Comparison of ENCODE assay signal across 8 mouse cellular contexts in the genomic region with DNA sequence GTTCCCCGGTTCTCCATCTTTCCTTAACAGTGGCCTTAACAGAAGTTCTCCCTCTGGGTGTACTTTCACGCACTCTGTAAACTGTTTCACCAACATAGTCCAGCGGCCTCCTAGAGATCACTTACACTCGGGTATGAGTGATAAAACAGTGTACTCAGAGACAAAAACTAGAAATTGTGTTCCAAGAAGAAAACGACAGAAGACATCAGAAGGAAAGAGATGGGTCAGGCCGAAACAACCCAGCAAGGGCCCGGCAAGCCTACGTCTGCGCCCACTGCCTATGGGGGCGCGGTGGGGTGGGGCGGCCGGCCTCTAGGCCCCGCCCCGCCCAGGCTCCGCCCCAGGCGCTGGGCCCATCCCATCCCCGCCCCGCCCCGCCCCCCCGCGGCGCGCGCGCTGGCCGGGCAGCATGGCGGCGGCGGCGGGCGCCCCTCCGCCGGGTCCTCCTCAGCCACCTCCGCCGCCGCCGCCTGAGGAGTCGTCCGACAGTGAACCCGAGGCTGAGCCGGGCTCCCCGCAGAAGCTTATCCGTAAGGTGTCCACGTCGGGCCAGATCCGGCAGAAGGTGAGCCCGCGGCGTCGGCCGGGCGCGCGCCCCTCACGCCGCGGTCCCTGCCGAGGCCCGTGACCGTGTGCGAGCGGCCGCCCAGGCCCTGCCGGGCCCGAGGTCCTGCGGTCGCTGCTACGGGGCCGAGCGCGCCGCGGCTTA. TPM values are rescaled to one million over a fixed set of nuclear protein-coding genes. Genes with fewer than 3 reads are reported as not detected.
DNase-seq lines count a peak whose midpoint lies in the region; ATAC-seq and TF ChIP-seq lines count a peak whose summit lies in the region.

TSS of gene Dgkd (plus strand) at position 396 of the 709 bp plus-strand sequence.

- peak; percentile 66 for ATAC-seq in G1E (ENCODE audit: extremely low read depth, insufficient number of reproducible peaks, low FRiP score, poor library complexity, severe bottlenecking)
- peak; percentile 95 for ATAC-seq in forebrain, embryonic 11.5 days (replicated peaks; ENCODE audit: low FRiP score)
- peak; percentile 98 for ATAC-seq in heart, postnatal 0 days (ENCODE audit: insufficient read depth, low read depth)
- ATAC-seq in neural tube, embryonic 14.5 days (ENCODE audit: low read depth): peak; percentile 95

- H3K4me2 ChIP-seq in forebrain, embryonic 11.5 days (ENCODE audit: low read depth, low read length, severe bottlenecking): peak within 1 kb of the TSS; percentile 87
- H3K4me2 ChIP-seq in heart, postnatal 0 days (ENCODE audit: low read depth, low read length): peak within 1 kb of the TSS; percentile 90
- peak within 1 kb of the TSS; percentile 88 for H3K4me2 ChIP-seq in neural tube, embryonic 14.5 days (ENCODE audit: low read depth, low read length)

- no peaks in the 10 kb centered on the region for H3K9me3 ChIP-seq in G1E (replicated peaks)
- no peaks in the 10 kb centered on the region for H3K9me3 ChIP-seq in forebrain, embryonic 11.5 days (ENCODE audit: control insufficient read depth, low read length)
- H3K9me3 ChIP-seq in heart, postnatal 0 days (replicated peaks; ENCODE audit: control insufficient read depth, low read length): no peaks in the 10 kb centered on the region
- H3K9me3 ChIP-seq in neural tube, embryonic 14.5 days (ENCODE audit: control insufficient read depth, low read length): no peaks in the 10 kb centered on the region

- peaks cover 12% of the 10 kb centered on the region for H3K36me3 ChIP-seq in G1E (replicated peaks)
- no peaks in the 10 kb centered on the region for H3K36me3 ChIP-seq in forebrain, embryonic 11.5 days (ENCODE audit: control insufficient read depth, insufficient read depth, low read length)
- no peaks in the 10 kb centered on the region for H3K36me3 ChIP-seq in heart, postnatal 0 days (replicated peaks; ENCODE audit: control insufficient read depth, insufficient read depth, low read length)
- H3K36me3 ChIP-seq in neural tube, embryonic 14.5 days (ENCODE audit: control insufficient read depth, insufficient read depth, low read length): no peaks in the 10 kb centered on the region

- no peak for TF ChIP-seq CTCF in G1E (IDR thresholded peaks at IDR 0.05; ENCODE audit: low read depth, low read length)
- TF ChIP-seq CTCF in heart, postnatal 0 days (IDR thresholded peaks at IDR 0.05; ENCODE audit: low read depth): no peak; the same call in 1 of the 2 replicates

- peak; percentile 90 for DNase-seq in G1E (ENCODE audit: low spot score)
- DNase-seq in c-Kit-positive CD71-positive TER-119-negative erythroid progenitor cells, embryonic 14.5 days (ENCODE audit: low read depth): peak; percentile 53
- peak; percentile 92 for DNase-seq in forebrain, embryonic 11.5 days (ENCODE audit: low spot score)
- peak; percentile 77 for DNase-seq in heart, postnatal 0 days (ENCODE audit: low spot score)
- peak; percentile 70 to 93 for DNase-seq in kidney, postnatal 36 days
- peak; percentile 46 to 56 for DNase-seq in lung, adult 18-20 months
- DNase-seq in testis, postnatal 10 days (ENCODE audit: low spot score): peak; percentile 90

- no peak for TF ChIP-seq EP300 in heart, postnatal 0 days (IDR thresholded peaks at IDR 0.05; ENCODE audit: low read depth)

- H3K9ac ChIP-seq in forebrain, embryonic 11.5 days (ENCODE audit: low read length): peak within 1 kb of the TSS; percentile 92
- peak within 1 kb of the TSS; percentile 85 for H3K9ac ChIP-seq in heart, postnatal 0 days (replicated peaks; ENCODE audit: low read depth, low read length)
- peak within 1 kb of the TSS; percentile 89 for H3K9ac ChIP-seq in neural tube, embryonic 14.5 days (replicated peaks; ENCODE audit: low read depth, low read length)

- WGBS in forebrain, embryonic 11.5 days: 1% methylated on average over 40 of the region's 74 CpGs
- WGBS in heart, postnatal 0 days: under 1% methylated on average over 56 of the region's 74 CpGs
- WGBS in neural tube, embryonic 14.5 days: 1% methylated on average over 41 of the region's 74 CpGs

- H3K27me3 ChIP-seq in G1E (ENCODE audit: insufficient read depth, low read length): peaks cover 20% of the 10 kb centered on the region
- H3K27me3 ChIP-seq in forebrain, embryonic 11.5 days (ENCODE audit: control insufficient read depth, insufficient read depth, low read length): no peaks in the 10 kb centered on the region
- H3K27me3 ChIP-seq in heart, postnatal 0 days (ENCODE audit: control insufficient read depth, insufficient read depth, low read length): no peaks in the 10 kb centered on the region
- no peaks in the 10 kb centered on the region for H3K27me3 ChIP-seq in neural tube, embryonic 14.5 days (ENCODE audit: control insufficient read depth, insufficient read depth, low read length)

- H3K4me3 ChIP-seq in G1E (ENCODE audit: low read depth, low read length): peak within 1 kb of the TSS; percentile 81
- H3K4me3 ChIP-seq in forebrain, embryonic 11.5 days (ENCODE audit: low read depth, low read length): peak within 1 kb of the TSS; percentile 96
- peak within 1 kb of the TSS; percentile 87 for H3K4me3 ChIP-seq in heart, postnatal 0 days (ENCODE audit: low read depth, low read length)
- peak within 1 kb of the TSS; percentile 95 for H3K4me3 ChIP-seq in neural tube, embryonic 14.5 days (ENCODE audit: low read depth, low read length)

- peaks cover 60% of the 10 kb centered on the region for H3K4me1 ChIP-seq in G1E (ENCODE audit: insufficient read depth, low read depth, low read length)
- H3K4me1 ChIP-seq in forebrain, embryonic 11.5 days (replicated peaks; ENCODE audit: control insufficient read depth, insufficient read depth, low read length): peaks cover 12% of the 10 kb centered on the region; the same call in 1 of the 2 replicates
- peaks cover 46% of the 10 kb centered on the region for H3K4me1 ChIP-seq in heart, postnatal 0 days (ENCODE audit: control insufficient read depth, insufficient read depth)
- peaks cover 12% of the 10 kb centered on the region for H3K4me1 ChIP-seq in neural tube, embryonic 14.5 days (ENCODE audit: control insufficient read depth, insufficient read depth, low read length)

- H3K27ac ChIP-seq in forebrain, embryonic 11.5 days (ENCODE audit: low read depth, low read length): no peak within 1 kb of the TSS
- H3K27ac ChIP-seq in heart, postnatal 0 days (ENCODE audit: low read depth): peak within 1 kb of the TSS; percentile 68
- H3K27ac ChIP-seq in neural tube, embryonic 14.5 days (ENCODE audit: low read depth, low read length): peak within 1 kb of the TSS; percentile 78

RNA-seq across cellular contexts. Expression of gene Dgkd, which starts in this region (rescaled TPM):
- 58.8 and 61.5 TPM in 2 replicates for total RNA-seq in G1E (2014; fragmentation: Nextera tagmentation)
- 57.3 and 60.6 TPM in 2 replicates for total RNA-seq in G1E (2017)
- 15.2 and 20.2 TPM in 2 replicates for polyA plus RNA-seq in G1E (2012)
- polyA plus RNA-seq in forebrain, embryonic 11.5 days (2014; fragmentation: Nextera tagmentation; extraction: Ambion mirVana): 45.7 and 46.3 TPM in 2 replicates
- 37.3 and 40.5 TPM in 2 replicates for total RNA-seq in heart, postnatal 0 days (2014; rRNA removed; ENCODE audit: low replicate concordance)
- polyA plus RNA-seq in heart, postnatal 0 days (2015; fragmentation: Nextera tagmentation; extraction: Ambion mirVana): 12.4 and 14.1 TPM in 2 replicates
- polyA plus RNA-seq in neural tube, embryonic 14.5 days (2014; fragmentation: Nextera tagmentation; extraction: Ambion mirVana): 56.4 and 58.2 TPM in 2 replicates
